Mouse (Mus musculus) cerebellum, adult 11-12 months (tissue): ENCODE results near the gene Filip1.
"Not testable (repeated sequence)": the region's sequence is repeated elsewhere in the genome, so short reads cannot be mapped to it uniquely, and the experiment has no call there.

Experiments used
- DNase-seq: peaks from one replicate; pipeline ENCODE4 v3.0.0; 2022

Filip1 gene

GRCm38 (mm10) chr9:80012751-80013150 is at the start of gene Filip1:
Gene Filip1 (minus strand): TSS chr9:80012851.
- DNase-seq: no peak

DNA sequence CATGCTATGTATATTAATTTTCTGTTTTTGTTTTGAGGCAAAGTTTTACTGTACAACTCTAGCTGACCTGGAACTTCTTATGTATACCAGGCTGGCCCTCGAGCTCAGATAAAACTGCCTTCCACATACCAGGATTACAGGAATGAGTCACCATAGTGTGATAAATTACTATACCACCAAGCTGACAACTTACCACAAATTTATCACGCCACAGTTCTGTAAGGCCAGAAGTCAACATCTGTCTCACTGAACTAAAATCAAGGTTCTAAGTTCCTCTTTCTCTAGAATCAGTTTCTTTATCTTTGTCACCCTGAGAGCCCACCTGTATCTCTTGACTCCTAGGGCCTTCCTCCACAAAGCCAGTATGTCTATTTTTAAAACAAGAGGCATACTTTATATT is 45.0 kb upstream of the Filip1 start:
- no peak for DNase-seq

DNA sequence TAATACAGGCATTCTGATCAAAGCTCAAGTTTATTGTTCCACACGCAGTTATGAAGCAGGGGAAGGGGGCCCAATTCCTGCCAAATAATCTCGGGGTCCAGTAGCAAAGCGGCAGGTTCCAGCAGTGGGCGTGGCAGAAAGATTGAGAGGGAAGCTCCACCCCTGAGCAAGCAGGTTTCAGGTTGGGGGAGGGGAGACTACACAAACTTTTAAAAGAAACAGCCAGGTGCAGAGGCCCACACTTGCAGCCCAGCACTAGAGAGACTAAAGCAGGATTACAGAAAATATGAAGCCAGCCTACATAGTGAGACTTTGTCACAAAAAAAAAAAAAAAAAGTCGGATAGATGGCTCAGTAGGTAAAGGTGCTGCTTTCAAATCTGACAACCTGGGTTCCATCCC is 40.3 kb upstream of the Filip1 start:
- DNase-seq: no peak

DNA sequence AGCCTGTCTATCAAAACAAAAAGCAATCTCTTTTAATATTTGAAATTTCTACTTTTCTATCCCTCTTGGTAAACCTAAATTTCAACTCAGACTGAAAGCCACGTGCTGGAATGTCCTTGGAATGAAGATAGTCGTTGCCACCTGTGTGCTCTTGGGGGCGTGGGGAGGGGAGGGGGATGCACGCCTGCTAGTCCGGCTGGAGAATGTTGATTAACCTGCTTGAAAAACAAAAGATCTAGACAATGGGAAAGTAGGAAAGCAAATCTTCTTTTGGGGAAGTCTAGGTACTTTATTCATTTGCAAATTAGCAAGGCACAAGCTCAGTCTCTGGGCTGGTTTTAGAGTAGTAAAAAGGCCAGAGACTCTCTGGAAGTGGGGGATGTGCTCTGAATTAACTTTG is 36.6 kb upstream of the Filip1 start:
- not testable (repeated sequence) for DNase-seq

DNA sequence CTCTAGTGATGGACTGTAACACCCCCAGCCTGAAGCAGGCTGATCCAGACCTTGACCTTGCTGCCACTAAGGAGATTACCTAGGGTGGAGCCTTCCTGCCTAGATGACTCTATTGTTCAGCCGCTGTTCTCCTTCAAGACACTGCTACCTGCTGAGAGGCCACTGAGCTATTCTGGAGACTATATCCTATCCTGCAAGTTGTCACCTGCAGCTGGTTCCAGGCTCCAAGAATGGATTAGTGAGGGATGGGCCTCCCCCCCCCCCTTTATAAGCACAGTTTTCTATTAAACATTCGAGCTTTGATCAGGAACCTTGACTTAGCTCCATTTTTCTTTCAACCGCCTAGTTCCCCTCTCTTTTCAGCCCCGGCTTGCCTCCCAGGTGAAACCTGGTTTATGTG is 31.6 kb upstream of the Filip1 start:
- DNase-seq: not testable (repeated sequence)

DNA sequence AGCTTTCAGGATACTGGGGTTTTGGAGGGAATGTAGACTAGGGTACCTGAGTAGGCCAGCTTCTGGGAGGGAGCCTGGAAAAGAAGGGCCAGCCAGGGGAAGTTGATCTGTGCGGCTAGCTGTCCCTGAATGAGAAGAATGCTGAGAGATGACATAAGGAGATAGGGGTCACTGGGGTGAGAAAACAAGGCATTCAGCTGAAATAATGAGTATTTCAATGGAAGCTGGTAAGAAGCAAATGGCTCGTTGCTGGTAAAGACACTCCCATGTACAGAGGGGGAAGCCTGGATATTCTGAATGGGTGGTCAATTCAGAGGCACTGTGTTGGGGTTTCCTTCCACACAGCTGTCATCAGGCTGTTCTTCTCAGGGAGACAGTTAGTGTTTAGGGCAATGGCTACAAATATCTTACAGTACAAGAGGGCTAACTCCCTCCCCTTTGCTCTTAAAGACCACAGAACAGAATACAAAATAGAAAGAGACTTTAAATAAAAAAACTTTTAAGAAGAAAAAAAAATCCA is 26.7 kb upstream of the Filip1 start:
- no peak for DNase-seq

GRCm38 (mm10) chr9:80037997-80038383 is 25.3 kb upstream of the Filip1 start:
- no peak for DNase-seq

DNA sequence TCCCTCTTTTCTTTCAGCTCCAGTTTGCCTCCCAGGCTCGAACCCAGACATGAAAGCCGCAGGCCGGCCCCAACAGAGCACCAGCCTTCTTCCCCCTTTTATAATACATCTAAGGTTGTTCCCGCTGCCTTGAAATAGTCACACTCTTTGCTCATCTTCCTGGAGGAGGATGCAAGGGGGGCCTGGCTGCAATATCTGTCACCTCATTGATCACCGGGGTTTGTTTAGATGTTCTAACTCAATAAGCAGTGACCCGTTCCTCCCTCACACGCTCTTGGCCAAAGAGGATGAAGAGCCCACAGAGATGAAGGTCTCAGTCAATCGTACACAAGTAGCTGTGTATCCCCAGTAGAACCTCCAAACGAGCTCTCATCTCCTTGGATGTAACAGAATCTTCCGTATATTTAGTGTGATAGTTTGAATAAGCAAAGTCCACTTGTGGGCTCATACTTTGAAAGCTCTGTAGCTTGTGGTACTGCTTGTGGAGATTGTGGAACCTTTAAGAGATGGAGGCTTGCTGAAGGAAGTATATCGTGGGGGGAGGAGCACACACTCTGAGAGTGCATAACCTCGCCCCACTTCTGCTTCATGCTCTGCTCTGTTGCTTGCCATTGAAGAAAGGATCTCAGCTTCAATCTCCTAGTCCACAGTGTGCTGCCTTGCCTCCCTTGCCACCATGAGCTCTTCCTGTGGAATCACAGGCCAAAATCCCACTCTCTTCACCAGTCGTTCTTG is 24.8 kb upstream of the Filip1 start:
- no peak for DNase-seq

DNA sequence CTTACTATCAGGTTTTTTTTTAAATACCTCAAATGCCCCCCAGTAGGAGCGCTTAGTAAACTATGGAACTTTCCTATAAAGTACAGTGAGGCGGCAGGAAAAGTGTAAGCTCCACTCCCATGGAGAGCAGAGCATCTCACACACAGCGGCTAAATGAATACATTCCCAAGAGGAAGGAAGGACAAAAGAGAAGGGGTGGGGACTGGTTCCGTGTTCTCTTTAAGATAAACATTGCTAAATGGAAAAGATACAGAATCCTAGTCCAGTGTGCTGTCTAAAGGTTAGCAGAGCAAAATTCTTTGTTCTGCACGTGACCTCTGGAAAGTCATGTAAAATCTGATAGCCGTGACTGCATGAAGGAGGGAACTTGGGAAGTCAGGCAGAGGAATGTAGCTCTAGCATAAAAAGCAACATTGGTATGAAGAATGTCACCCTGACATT is 13.9 kb upstream of the Filip1 start:
- DNase-seq: no peak

DNA sequence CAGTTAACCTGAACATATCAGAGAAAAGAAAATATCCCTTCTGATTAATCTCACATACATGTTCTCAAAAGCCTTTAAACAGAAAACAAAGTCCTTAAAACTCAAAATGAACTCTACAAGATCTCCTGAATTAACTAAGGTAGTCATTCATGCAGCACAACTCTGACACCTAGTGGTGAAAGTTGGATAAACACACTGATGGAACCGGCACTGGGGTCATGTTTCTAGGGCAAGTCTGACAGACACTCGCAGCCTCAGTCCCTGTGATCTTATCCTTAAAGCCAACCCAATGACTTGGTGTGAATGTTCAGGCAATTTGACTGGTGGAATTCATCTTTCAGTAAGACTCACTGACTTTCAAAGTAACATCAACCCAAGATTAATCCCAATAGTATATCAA is 13.4 kb upstream of the Filip1 start:
- DNase-seq: no peak

DNA sequence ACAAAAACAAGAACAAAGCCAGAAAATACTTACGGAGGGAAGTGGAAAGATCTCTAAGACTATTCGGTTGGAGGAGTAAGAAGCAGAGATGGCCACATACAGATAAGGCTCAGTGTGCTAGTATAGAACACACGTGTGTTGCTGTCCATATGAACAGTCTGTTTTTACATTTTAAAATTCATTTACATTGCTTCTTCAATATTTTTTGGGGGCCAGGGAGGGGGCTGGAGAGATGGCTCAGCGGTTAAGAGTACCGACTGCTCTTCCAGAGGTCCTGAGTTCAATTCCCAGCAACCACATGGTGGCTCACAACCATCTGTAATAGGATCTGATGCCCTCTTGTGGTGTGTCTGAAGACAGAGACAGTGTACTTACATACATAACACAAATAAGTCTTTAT is 12.7 kb upstream of the Filip1 start:
- not testable (repeated sequence) for DNase-seq

GRCm38 (mm10) chr9:80022821-80023220 is 10.2 kb upstream of the Filip1 start:
- no peak for DNase-seq

- DNase-seq: no peak
These were observed 9.0 kb upstream of the Filip1 start for GRCm38 (mm10) chr9:80021648-80022047.

DNA sequence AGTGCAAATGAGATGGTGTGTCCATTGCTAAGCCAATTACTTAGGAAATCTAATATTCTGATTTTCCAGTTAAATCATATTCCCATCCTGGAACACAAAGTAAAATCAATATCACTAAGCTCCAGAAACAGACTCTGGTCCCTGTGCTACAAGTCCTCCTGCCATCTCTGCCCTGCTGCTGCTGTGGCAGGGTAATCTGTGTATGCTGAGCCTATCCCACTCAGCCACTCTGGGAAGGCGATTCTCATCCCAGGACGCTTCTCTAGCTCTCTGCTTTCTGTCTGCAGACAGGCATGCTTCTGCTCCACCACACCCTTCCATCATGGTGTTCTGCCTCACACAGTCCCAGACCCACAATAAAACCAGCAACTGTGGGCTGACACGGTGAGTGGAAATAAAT is 7.8 kb upstream of the Filip1 start:
- no peak for DNase-seq

- DNase-seq: no peak
These were observed 635 bp downstream of the Filip1 start for GRCm38 (mm10) chr9:80012016-80012415.

DNA sequence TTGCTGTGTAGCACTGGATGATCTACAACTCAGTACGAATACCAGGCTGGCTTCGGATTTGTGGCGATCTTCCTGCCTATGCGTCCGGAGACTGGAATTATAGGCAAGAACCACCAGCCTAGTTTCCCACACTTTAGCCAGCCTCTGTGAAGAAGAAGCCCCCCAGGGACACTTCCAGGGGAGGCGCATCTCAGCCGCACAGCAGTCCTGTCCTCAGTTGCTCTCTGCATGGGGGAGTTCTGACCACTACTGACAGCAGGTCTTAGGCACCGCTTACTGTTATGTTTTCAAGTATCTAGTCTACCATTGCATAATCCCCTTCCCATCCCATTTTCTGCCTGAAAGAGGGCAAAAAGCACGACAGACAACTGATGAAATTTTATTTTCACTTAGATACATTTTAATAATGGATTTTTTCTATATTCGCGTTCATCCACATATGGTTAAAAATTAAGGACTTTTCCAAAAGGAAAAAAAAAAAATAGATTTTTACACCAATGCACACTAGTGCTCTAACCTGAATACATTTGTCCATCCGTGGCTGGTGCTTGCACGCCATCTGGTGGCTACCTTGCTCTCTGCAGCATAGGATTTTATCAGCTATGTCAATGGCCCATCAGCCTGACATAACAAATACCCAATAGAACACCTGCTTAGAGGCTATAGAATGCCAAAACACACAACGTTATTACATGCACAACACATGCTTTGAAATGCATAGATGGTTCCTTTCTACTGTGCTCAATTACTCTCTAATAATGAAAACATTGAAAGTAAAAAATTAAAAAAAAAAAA is 10.1 kb downstream of the Filip1 start:
- peak; percentile 31 for DNase-seq

DNA sequence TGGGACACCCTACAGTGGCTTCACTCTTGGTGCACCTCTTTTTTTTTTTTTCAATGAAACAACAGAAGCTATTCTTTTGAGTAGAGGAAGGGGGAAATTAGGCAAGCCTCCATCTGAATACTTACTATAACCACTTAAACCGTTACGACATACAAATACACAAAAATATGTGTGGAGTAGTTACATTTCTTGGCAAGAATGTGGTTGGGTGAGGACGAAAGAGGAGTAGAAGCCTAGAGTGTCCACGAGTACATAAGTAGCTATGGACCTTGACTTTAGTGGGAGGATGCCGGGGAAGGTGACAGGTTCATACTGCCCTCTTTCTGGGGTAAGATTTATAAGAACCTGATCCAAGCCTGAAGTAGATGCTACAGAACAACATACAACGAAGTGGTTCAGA is 15.4 kb downstream of the Filip1 start:
- DNase-seq: no peak

GRCm38 (mm10) chr9:79994296-79994695 is 18.4 kb downstream of the Filip1 start:
- DNase-seq: no peak

- DNase-seq: no peak
These were observed 19.6 kb downstream of the Filip1 start for GRCm38 (mm10) chr9:79993066-79993465.

DNA sequence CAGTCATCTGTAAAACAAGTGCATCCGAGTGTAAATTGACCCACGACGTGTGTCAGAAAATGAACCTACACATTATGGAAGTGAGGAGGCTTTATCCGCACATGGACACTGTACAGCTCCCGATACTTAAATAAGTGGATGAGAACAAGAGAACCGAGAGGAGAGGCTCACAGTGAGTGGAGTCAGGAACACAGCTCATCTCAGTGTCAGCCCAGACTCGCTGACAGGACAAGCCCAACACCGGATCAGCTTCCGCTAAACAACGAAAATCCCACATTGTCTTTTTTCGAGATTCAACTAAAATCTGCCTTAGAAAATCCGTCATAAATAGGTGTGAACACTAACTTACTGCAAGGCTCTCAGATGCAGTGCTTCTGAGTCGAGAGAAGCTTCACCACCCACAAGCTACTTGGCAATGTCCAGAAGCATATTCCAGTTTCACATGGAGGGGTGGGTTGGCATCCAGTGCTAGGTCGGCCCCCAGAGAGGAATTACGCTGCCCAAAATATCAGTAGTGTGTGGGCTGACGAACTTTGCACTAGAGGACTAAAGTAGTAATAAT is 22.1 kb downstream of the Filip1 start:
- no peak for DNase-seq

DNA sequence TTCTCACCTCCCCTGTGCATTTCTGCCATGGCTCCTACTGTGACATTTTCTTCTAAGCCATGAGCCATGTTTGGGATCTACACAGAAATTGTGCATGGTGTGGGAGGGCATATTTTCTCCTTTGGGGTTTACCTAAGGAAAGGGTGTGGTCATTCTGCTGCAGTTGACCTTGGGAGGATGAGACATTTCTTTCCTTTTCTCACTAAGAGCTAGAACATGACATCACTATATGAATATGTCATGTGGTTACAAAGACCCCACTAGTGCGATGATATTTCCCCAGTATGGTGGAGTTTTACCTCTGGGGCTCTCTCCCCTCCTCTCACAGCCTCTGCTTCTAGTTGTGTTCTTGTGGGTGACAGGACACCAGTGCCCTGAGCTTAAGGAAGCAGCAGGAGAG is 22.9 kb downstream of the Filip1 start:
- DNase-seq: no peak

DNA sequence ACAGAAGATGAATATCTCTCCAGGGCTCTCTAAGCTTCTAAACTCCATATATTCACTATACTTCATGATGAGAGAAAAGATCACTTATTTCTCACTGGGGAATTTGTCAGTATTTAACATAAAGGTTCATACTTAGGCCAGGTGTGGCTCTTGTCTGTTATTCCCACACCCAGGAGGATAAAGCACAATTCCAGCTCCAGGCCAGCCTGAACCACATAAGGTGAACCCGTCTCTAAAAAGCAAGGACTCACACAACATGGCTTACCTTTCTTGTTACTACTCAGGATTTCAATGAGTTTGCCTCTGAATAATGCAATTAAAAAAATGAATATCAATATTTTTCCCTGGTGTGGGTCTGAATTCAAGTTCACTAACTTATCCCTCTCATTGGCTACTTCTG is 23.6 kb downstream of the Filip1 start:
- no peak for DNase-seq

- no peak for DNase-seq
These were observed 29.4 kb downstream of the Filip1 start for GRCm38 (mm10) chr9:79983244-79983643.

DNA sequence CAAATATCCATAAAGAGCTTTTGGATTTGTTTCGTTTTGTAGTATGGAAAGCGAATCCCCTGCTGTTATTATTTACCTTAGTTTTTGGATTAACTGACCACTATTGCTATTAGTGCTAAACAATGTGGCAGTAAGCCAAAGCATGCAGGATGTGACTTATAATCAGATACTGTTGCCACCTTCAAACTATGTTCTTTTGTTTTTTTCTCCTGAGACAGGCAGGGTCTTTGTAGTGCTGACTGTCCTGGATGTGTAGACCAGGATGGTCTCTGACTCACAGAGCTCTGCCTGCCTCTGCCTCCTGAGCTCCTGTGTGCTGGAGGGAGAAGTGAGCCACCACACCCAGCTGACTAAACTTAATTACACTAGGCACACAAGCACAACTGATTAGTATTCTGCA is 33.4 kb downstream of the Filip1 start:
- no peak for DNase-seq
